Mouse (Mus musculus): ENCODE measurements around the gene Dpf1.

Dpf1 gene

GRCm38 (mm10) chr7:29303738-29304462, at the start of gene Dpf1:
Dpf1 (plus strand) TSS chr7:29303951.
- peak; percentile 84 for DNase-seq (ENCODE audit: low read depth, low spot score)

GRCm38 (mm10) chr7:29255875-29256274, 47.9 kb upstream of the Dpf1 start:
- DNase-seq (ENCODE audit: low read depth, low spot score), result no peak

GRCm38 (mm10) chr7:29257368-29257767, 46.4 kb upstream of the Dpf1 start:
- DNase-seq (ENCODE audit: low read depth, low spot score), result no peak

- no peak for DNase-seq (ENCODE audit: low read depth, low spot score)
These were observed 43.7 kb upstream of the Dpf1 start for GRCm38 (mm10) chr7:29259781-29260730.

GRCm38 (mm10) chr7:29262151-29262550, 41.6 kb upstream of the Dpf1 start:
- no peak for DNase-seq (ENCODE audit: low read depth, low spot score)

- no peak for DNase-seq (ENCODE audit: low read depth, low spot score)
These were observed 39.9 kb upstream of the Dpf1 start for GRCm38 (mm10) chr7:29263831-29264230.

- DNase-seq (ENCODE audit: low read depth, low spot score), result no peak
These were observed 38.1 kb upstream of the Dpf1 start for GRCm38 (mm10) chr7:29265636-29266035.

GRCm38 (mm10) chr7:29266931-29267330, 36.8 kb upstream of the Dpf1 start:
- DNase-seq (ENCODE audit: low read depth, low spot score), result no peak

GRCm38 (mm10) chr7:29270445-29270844, 33.3 kb upstream of the Dpf1 start:
- DNase-seq (ENCODE audit: low read depth, low spot score), result no peak

- DNase-seq (ENCODE audit: low read depth, low spot score), result no peak
These were observed 31.9 kb upstream of the Dpf1 start for GRCm38 (mm10) chr7:29271687-29272465.

GRCm38 (mm10) chr7:29276715-29277114, 27.0 kb upstream of the Dpf1 start:
- DNase-seq (ENCODE audit: low read depth, low spot score), result no peak

- DNase-seq (ENCODE audit: low read depth, low spot score), result no peak
These were observed 26.2 kb upstream of the Dpf1 start for GRCm38 (mm10) chr7:29277510-29277909.

GRCm38 (mm10) chr7:29279261-29279660, 24.5 kb upstream of the Dpf1 start:
- DNase-seq (ENCODE audit: low read depth, low spot score), result no peak

GRCm38 (mm10) chr7:29279924-29280323, 23.8 kb upstream of the Dpf1 start:
- DNase-seq (ENCODE audit: low read depth, low spot score), result no peak

- DNase-seq (ENCODE audit: low read depth, low spot score), result no peak
These were observed 22.9 kb upstream of the Dpf1 start for GRCm38 (mm10) chr7:29280801-29281200.

GRCm38 (mm10) chr7:29281201-29282073, 22.3 kb upstream of the Dpf1 start, which contains the start of gene Spint2:
Spint2 (minus strand) TSS chr7:29281912.
- DNase-seq (ENCODE audit: low read depth, low spot score), result no peak

GRCm38 (mm10) chr7:29282074-29282554, 21.6 kb upstream of the Dpf1 start:
- DNase-seq (ENCODE audit: low read depth, low spot score), result no peak

GRCm38 (mm10) chr7:29283876-29284275, 19.9 kb upstream of the Dpf1 start:
- DNase-seq (ENCODE audit: low read depth, low spot score), result no peak

GRCm38 (mm10) chr7:29284523-29284922, 19.2 kb upstream of the Dpf1 start:
- DNase-seq (ENCODE audit: low read depth, low spot score), result no peak

GRCm38 (mm10) chr7:29287481-29287880, 16.3 kb upstream of the Dpf1 start:
- DNase-seq (ENCODE audit: low read depth, low spot score), result no peak

GRCm38 (mm10) chr7:29288079-29288478, 15.7 kb upstream of the Dpf1 start:
- DNase-seq (ENCODE audit: low read depth, low spot score), result no peak
